Mouse (Mus musculus) CH12.LX (cell line): ENCODE measurements at regions not wholly inside any gene's neighbourhood (a gene's known extent, or its start where the extent isn't known, plus 50 kb on each side); places are given as distances from the start of the nearest gene placed in this dataset.

Experiments
- DNase-seq: peaks from one replicate; pipeline ENCODE4 v3.0.0-alpha.2; 2013; ENCODE audit errors: extremely low read depth
- H3K27ac ChIP-seq: 2 replicates; pipeline ENCODE4 v1.5.1; 2012; ENCODE audit warnings: low read depth, mild to moderate bottlenecking, control low read depth, moderate library complexity; ENCODE audit not compliant: insufficient read depth
- H3K27me3 ChIP-seq: replicated peaks from 2 replicates; pipeline ENCODE3; 2012; ENCODE audit warnings: inconsistent platforms
- H3K36me3 ChIP-seq, 2 experiments: replicated peaks in 1 of 2; 2 replicates each; pipeline versions ENCODE3 to v1.6.1; 2012; ENCODE audit warnings: inconsistent platforms in 1 of 2, low read length in 1 of 2, mild to moderate bottlenecking in 1 of 2, mixed read lengths in 1 of 2, moderate library complexity in 1 of 2; ENCODE audit not compliant: control insufficient read depth in 1 of 2, insufficient read depth in 1 of 2
- H3K4me1 ChIP-seq, 2 experiments: 2 replicates each; pipeline ENCODE4 v1.6.1; 2012; ENCODE audit warnings: inconsistent platforms in 1 of 2, moderate library complexity in 1 of 2; ENCODE audit not compliant: insufficient read depth in 2 of 2, control insufficient read depth in 1 of 2
- H3K4me2 ChIP-seq: 2 replicates; pipeline ENCODE4 v1.6.1; 2012; ENCODE audit warnings: low read depth, mild to moderate bottlenecking, control low read depth; ENCODE audit not compliant: poor library complexity, insufficient read depth, severe bottlenecking
- H3K4me3 ChIP-seq, 3 experiments: fragments of 150-350 bp in 1 of 3; sonication (generic) in 1 of 3; replicated peaks in 1 of 3; 2 replicates each; pipeline versions ENCODE3 to v1.5.1; 2011 to 2012; ENCODE audit warnings: low read depth in 2 of 3, low read length in 2 of 3, mild to moderate bottlenecking in 2 of 3, moderate library complexity in 2 of 3, control low read depth in 1 of 3, improper control_type of control experiment in 1 of 3, inconsistent platforms in 1 of 3, mixed read lengths in 1 of 3; ENCODE audit not compliant: poor library complexity in 1 of 3
- H3K79me2 ChIP-seq: replicated peaks from 2 replicates; pipeline ENCODE4 v1.6.1; 2012; ENCODE audit warnings: mild to moderate bottlenecking, moderate library complexity; ENCODE audit not compliant: control insufficient read depth, poor library complexity, insufficient read depth, severe bottlenecking; ENCODE audit errors: extremely low read depth
- H3K9ac ChIP-seq: 2 replicates; pipeline ENCODE4 v1.6.1; 2012; ENCODE audit warnings: low read depth, mild to moderate bottlenecking, control low read depth, moderate library complexity; ENCODE audit not compliant: insufficient read depth
- H3K9me3 ChIP-seq: replicated peaks from 2 replicates; pipeline ENCODE3; 2012; ENCODE audit warnings: low read length, inconsistent platforms, mixed read lengths
- CHD1 ChIP-seq: IDR thresholded peaks from 2 replicates; pipeline ENCODE4 v1.6.1; 2012; ENCODE audit warnings: low read depth, low read length, improper control_type of control experiment, inconsistent platforms
- CHD2 ChIP-seq: IDR thresholded peaks from 2 replicates; pipeline ENCODE4 v1.6.1; 2011; ENCODE audit warnings: low read length, improper control_type of control experiment
- CTCF ChIP-seq, 2 experiments: IDR thresholded peaks in 1 of 2; conservative IDR thresholded peaks in 1 of 2; 2 replicates each; pipeline ENCODE4 v1.5.1; 2011 to 2012; ENCODE audit warnings: low read depth in 2 of 2, low read length in 2 of 2, improper control_type of control experiment in 1 of 2, inconsistent platforms in 1 of 2, mild to moderate bottlenecking in 1 of 2, moderate library complexity in 1 of 2
- EP300 ChIP-seq: IDR thresholded peaks from 2 replicates; pipeline ENCODE4 v1.6.1; 2011; ENCODE audit warnings: low read length, improper control_type of control experiment
- ETS1 ChIP-seq: conservative IDR thresholded peaks from 2 replicates; pipeline ENCODE4 v1.6.1; 2012; ENCODE audit warnings: low read depth, mild to moderate bottlenecking, inconsistent platforms, low read length, improper control_type of control experiment, moderate library complexity
- GABPA ChIP-seq: IDR thresholded peaks from 2 replicates; pipeline ENCODE4 v1.6.1; 2012; ENCODE audit warnings: low read depth, low read length, improper control_type of control experiment, inconsistent platforms; ENCODE audit not compliant: insufficient replicate concordance
- IRF4 ChIP-seq: IDR thresholded peaks from 2 replicates; pipeline ENCODE4 v1.6.1; 2014; ENCODE audit warnings: low read depth, mild to moderate bottlenecking, inconsistent platforms, low read length, improper control_type of control experiment
- KAT2A ChIP-seq: IDR thresholded peaks from 2 replicates; pipeline ENCODE4 v1.6.1; 2012; ENCODE audit warnings: low read length, improper control_type of control experiment, inconsistent platforms; ENCODE audit not compliant: insufficient replicate concordance
- MAFK ChIP-seq: IDR thresholded peaks from 2 replicates; pipeline ENCODE4 v1.6.1; 2011; ENCODE audit warnings: low read length, improper control_type of control experiment; ENCODE audit not compliant: insufficient replicate concordance
- MAX ChIP-seq: IDR thresholded peaks from 2 replicates; pipeline ENCODE4 v1.6.1; 2011; ENCODE audit warnings: low read length, improper control_type of control experiment
- MAZ ChIP-seq: IDR thresholded peaks from 2 replicates; pipeline ENCODE4 v1.6.1; 2012; ENCODE audit warnings: low read depth, mild to moderate bottlenecking, inconsistent platforms, low read length, improper control_type of control experiment, moderate library complexity
- MYC ChIP-seq: IDR thresholded peaks from 2 replicates; pipeline ENCODE4 v1.6.1; 2011; ENCODE audit warnings: low read depth, mild to moderate bottlenecking, improper control_type of control experiment, low read length
- NELFE ChIP-seq: IDR thresholded peaks from 2 replicates; pipeline ENCODE4 v1.6.1; 2011; ENCODE audit warnings: low read depth, low read length, improper control_type of control experiment
- POLR2A ChIP-seq: IDR thresholded peaks from 2 replicates; pipeline ENCODE4 v1.6.1; 2011; ENCODE audit warnings: low read depth, mild to moderate bottlenecking, improper control_type of control experiment, low read length
- RAD21 ChIP-seq: IDR thresholded peaks from 2 replicates; pipeline ENCODE4 v1.6.1; 2011; ENCODE audit warnings: low read depth, mild to moderate bottlenecking, low read length, improper control_type of control experiment, moderate library complexity
- SIN3A ChIP-seq: IDR thresholded peaks from 2 replicates; pipeline ENCODE4 v1.6.1; 2012; ENCODE audit warnings: low read length, improper control_type of control experiment, inconsistent platforms
- SMC3 ChIP-seq: IDR thresholded peaks from 2 replicates; pipeline ENCODE4 v1.6.1; 2011; ENCODE audit warnings: low read depth, low read length, improper control_type of control experiment
- UBTF ChIP-seq: IDR thresholded peaks from 2 replicates; pipeline ENCODE4 v1.6.1; 2012; ENCODE audit warnings: low read depth, mild to moderate bottlenecking, inconsistent platforms, low read length, improper control_type of control experiment, moderate library complexity
- ZC3H11A ChIP-seq: IDR thresholded peaks from 2 replicates; pipeline ENCODE4 v1.6.1; 2012; ENCODE audit warnings: low read depth, mild to moderate bottlenecking, inconsistent platforms, low read length, improper control_type of control experiment
- ZNF384 ChIP-seq: IDR thresholded peaks from 2 replicates; pipeline ENCODE4 v1.6.1; 2012; ENCODE audit warnings: low read depth, low read length, improper control_type of control experiment, inconsistent platforms
- dilution Hi-C: fragments of 300-500 bp; cut with MboI; formaldehyde crosslinking; loops from 2 replicates; pipeline ENCODE4 v1.14.3; 2020; ENCODE audit warnings: low sequenced_read_pairs; ENCODE audit not compliant: extremely low pct_unique_long_range_greater_than_20kb, extremely low pct_ligation_motif_present
- in situ Hi-C: fragments of 300-500 bp; cut with MboI; formaldehyde crosslinking; loops from 3 replicates; pipeline ENCODE4 v1.14.3; 2019; ENCODE audit warnings: low sequenced_read_pairs, low pct_ligation_motif_present, low pct_unique_long_range_greater_than_20kb, mixed read lengths

DNA sequence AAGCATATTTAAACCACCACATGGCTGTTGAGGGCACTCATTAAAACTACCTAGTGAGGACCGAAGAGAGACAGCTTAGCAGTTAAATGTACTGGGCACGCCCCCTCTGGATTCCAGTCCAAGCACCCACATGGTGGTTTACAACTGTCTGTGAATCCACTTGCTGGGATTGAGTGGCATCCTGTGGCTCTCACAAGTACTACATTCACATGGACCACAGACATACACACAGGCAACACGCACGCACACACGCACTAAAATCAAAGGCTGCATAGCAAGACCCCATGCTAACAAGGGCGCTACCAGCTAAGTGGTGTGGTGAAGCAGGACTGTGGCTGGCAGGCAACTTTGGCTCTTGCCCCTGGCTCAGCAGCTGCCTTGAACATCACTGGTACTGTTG is 95.0 kb downstream of the Ddx11 start:
- no peak for DNase-seq
- H3K79me2 ChIP-seq = no peaks in the 10 kb centered on the region
- in situ Hi-C loops (loop anchor here (10.0 kb wide), 1 partner anchor 64 kb away; no protein-coding TSS in a partner anchor), dilution Hi-C loops (no loop called here)
- TF ChIP-seq CTCF (conservative IDR thresholded peaks at IDR 0.05 in 1 of 2, IDR thresholded peaks at IDR 0.05 in 1 of 2; ENCODE audit: low read depth in 2 of 2, low read length in 2 of 2) (0 out of 4 replicates have a peak, but pooled peaks of 1 of the 2 experiments have one; percentile 7), NELFE (no peak)
- H3K36me3 ChIP-seq = no peaks in the 10 kb centered on the region
- no peaks in the 10 kb centered on the region for H3K9me3 ChIP-seq
- no peak overlapping the region for H3K27ac ChIP-seq
- H3K4me1 ChIP-seq = no peaks in the 10 kb centered on the region
- no peak overlapping the region for H3K4me3 ChIP-seq
- no peak overlapping the region for H3K9ac ChIP-seq
- H3K27me3 ChIP-seq = peaks cover 7% of the 10 kb centered on the region
- no peak overlapping the region for H3K4me2 ChIP-seq

DNA sequence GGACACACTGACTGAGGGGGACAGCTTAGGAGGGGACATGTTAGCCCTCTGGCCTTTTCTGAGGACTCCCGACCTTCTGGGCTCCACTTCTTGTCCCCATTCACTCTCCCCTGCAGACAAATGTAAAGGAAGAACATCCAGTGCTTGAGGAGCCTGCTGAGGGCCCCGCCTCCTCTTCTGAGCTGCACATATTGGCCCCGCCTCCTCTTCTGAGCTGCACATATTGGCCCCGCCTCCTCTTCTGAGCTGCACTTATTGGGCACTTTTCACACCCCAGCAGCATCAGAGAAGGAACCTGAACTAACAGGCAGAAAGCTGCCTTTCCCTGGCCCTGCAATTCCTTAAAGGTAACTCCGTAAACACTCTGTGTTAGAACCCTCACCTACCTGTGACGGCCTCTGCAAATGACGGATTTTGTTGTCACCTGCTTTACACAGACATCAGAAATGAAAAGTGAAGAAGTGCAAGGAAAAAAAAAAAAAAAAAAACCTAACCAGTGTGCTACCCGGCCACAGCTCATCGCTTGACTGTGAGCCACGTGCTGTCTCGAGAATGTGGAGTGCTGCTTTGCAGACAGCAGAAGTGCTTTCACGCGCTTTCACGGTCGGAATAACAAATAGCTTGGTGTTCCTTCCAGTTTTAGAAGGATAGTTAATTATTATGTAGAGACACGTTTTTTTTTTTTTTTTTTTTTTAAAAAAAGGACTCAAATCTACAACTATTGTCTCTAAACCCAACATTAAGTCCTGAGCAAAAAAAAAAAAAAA is 96.5 kb downstream of the Ddx11 start:
- Histone ChIP-seq H3K27me3 (peaks cover 9% of the 10 kb centered on the region), H3K9me3 (no peaks in the 10 kb centered on the region), H3K36me3 (no peaks in the 10 kb centered on the region), H3K4me3 (no peak overlapping the region), H3K9ac (no peak overlapping the region), H3K27ac (no peak overlapping the region), H3K79me2 (no peaks in the 10 kb centered on the region), H3K4me2 (no peak overlapping the region), H3K4me1 (no peaks in the 10 kb centered on the region)
- TF ChIP-seq ZC3H11A (no peak), ZNF384 (peak; percentile 33; the same call in 1 of the 2 replicates)
- in situ Hi-C loops = loop anchor here (10.0 kb wide), 1 partner anchor 65 kb away; no protein-coding TSS in a partner anchor
- DNase-seq = no peak
- dilution Hi-C loops = no loop called here

DNA sequence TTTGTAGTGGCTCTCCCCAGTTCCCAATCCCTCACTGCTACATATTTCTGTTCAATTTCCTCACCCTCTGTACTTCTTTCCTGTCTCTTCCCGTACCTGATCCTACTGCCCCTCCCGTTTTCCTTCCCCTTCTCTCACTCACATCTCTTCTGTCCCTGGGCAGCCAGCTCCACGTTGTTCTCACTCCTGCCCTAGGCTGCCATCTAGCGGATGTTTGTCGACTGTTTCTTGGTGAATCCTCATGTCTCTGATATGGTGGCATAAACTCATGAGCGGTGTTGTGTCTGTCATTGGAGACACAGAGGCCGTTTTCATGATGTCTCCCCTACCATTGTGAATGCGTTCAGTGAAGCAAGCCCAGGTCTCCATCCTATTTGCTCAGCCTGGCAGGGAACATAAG is 97.9 kb downstream of the Ddx11 start:
- in situ Hi-C loops = no loop called here
- no peaks in the 10 kb centered on the region for H3K4me1 ChIP-seq
- H3K9me3 ChIP-seq = no peaks in the 10 kb centered on the region
- no peaks in the 10 kb centered on the region for H3K79me2 ChIP-seq
- no peak overlapping the region for H3K4me2 ChIP-seq
- no peak overlapping the region for H3K27ac ChIP-seq
- no peak for TF ChIP-seq KAT2A
- TF ChIP-seq RAD21 = peak; percentile 79
- TF ChIP-seq CHD2 = no peak
- TF ChIP-seq ZNF384 = no peak
- TF ChIP-seq SIN3A = no peak
- TF ChIP-seq GABPA = no peak
- no peak for TF ChIP-seq MAZ
- TF ChIP-seq MAFK = no peak
- peak; percentile 36 to 88; a peak in 3 of 4 replicates for TF ChIP-seq CTCF (conservative IDR thresholded peaks at IDR 0.05 in 1 of 2, IDR thresholded peaks at IDR 0.05 in 1 of 2; ENCODE audit: low read depth in 2 of 2, low read length in 2 of 2)
- no peak for TF ChIP-seq CHD1
- TF ChIP-seq POLR2A = no peak
- peak; percentile 68 for TF ChIP-seq SMC3
- no peak for TF ChIP-seq IRF4
- TF ChIP-seq EP300 = no peak
- no peak for TF ChIP-seq ETS1
- TF ChIP-seq UBTF = no peak
- peak; percentile 75; the same call in 1 of the 2 replicates for TF ChIP-seq MYC
- TF ChIP-seq MAX = 0 out of 2 replicates have a peak, but pooled peaks have one; percentile 45
- H3K4me3 ChIP-seq = no peak overlapping the region
- H3K36me3 ChIP-seq = no peaks in the 10 kb centered on the region
- H3K9ac ChIP-seq = no peak overlapping the region
- H3K27me3 ChIP-seq = peaks cover 7% of the 10 kb centered on the region
- dilution Hi-C loops = no loop called here
- peak; percentile 74 for DNase-seq
